Mouse (Mus musculus) adrenal gland, adult 18-20 months (tissue): Measurements from ENCODE around the gene C2cd4c. TPM values are rescaled to one million over a fixed set of nuclear protein-coding genes. Genes with fewer than 3 reads are reported as not detected.

Experiments
- DNase-seq, 2 experiments: peaks; one replicate each; pipeline ENCODE4 v3.0.0; 2021 to 2022; ENCODE audit warnings: low spot score in 2 of 2
- total RNA-seq, 2 experiments: library from RNA; stranded (reverse); gene quantifications; 1 replicate in 1 of 2; 2 replicates in 1 of 2; pipeline ENCODE4 v1.2.3; 2021

C2cd4c gene
- total RNA-seq, 2 experiments from 2014 or later = 0.07 to 0.13 TPM

- no peak for DNase-seq
Measured at GRCm38 (mm10) chr10:79612192-79613135, 1.4 kb downstream of the C2cd4c start.

- no peak for DNase-seq
Measured at GRCm38 (mm10) chr10:79611296-79611695, 2.5 kb downstream of the C2cd4c start.

DNA sequence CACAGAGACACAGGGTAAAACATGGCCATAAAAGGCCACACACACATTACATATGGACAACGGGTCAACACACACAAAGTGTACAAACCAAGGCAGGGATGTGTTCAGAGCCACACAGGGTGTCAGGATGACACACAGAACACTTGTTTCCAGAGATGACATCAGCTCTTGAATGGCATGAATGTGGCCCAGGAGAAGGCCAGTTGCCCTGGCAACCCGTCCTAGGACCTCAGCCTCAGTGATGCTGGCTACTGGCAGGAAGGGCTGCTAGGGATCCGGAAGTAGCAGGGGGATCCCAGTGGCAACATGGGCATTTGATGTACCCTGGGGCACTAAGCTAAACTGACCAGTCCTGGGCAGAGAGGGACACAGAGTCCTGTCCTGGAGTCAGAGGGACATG, 4.5 kb downstream of the C2cd4c start:
- DNase-seq = no peak

DNA sequence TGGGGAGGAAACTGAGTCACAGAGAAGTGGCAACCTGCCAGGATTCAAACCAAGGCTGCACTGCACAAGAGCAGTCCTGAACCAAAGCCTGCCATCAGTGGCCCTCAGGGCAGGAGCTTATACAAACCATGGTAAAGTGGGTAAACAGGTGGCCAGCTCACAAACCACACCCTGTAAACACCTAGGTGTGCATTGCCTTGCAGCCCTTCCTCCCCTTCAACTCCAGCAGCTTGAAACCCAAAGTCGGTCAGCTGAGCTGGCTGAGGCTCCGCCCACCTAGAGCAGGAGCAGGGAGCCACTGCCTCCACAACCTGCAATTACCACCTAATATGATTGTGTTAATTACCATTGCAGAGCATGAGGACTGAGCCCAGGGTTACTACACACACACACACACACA, 5.9 kb downstream of the C2cd4c start:
- no peak for DNase-seq

DNA sequence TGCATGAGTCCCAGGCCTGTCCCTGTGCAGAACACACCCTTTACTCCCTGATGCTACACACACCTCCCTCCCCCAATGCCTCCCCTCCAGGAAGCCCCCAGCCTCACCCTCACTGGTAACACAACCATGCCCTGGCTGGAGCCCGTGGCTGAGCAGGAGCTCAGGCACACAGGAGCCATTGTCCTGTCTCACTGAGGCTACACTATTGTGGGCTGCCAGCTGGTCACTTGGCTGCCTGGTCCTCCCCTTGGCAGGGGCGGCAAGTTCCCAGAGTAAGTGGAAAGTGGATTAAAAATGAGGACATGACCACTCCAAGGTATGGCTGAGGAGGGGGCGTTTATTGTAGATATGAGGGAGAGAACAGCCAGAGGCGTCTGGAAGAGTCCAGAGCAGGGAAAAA, 7.3 kb downstream of the C2cd4c start:
- DNase-seq = no peak

DNA sequence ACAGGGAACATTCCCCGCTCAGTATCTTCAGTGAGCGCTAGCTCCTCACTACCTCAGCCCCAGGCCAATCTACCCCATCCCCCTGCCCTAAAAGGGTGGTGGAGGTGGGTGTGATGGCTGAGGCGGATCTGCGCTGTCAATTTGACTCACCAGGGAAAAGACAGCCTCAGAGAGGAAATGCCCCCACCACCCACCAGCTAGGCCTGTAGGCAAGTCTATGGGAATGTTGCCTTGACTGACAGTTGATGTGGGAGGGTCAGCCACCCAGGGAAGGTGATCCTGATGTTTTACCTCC, 15.9 kb downstream of the C2cd4c start:
- DNase-seq = no peak

GRCm38 (mm10) chr10:79597051-79597935, 16.5 kb downstream of the C2cd4c start:
- no peak for DNase-seq

DNA sequence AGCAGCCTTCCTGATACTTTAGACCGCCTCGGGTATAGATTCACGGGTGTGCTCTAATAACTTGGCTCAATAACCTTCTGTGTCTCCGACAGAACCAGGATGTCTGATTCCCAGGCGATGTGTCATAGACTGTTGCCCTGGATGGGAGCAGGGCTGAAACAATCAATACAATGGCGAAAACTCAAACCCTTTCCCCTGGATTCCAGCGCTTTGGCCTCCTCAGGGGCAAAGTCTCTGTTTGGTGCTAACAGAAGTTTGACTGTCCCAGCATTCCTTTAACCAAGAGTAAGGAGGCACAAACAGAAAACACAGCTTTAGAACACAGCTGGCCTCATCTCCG, 18.3 kb downstream of the C2cd4c start:
- no peak for DNase-seq

DNA sequence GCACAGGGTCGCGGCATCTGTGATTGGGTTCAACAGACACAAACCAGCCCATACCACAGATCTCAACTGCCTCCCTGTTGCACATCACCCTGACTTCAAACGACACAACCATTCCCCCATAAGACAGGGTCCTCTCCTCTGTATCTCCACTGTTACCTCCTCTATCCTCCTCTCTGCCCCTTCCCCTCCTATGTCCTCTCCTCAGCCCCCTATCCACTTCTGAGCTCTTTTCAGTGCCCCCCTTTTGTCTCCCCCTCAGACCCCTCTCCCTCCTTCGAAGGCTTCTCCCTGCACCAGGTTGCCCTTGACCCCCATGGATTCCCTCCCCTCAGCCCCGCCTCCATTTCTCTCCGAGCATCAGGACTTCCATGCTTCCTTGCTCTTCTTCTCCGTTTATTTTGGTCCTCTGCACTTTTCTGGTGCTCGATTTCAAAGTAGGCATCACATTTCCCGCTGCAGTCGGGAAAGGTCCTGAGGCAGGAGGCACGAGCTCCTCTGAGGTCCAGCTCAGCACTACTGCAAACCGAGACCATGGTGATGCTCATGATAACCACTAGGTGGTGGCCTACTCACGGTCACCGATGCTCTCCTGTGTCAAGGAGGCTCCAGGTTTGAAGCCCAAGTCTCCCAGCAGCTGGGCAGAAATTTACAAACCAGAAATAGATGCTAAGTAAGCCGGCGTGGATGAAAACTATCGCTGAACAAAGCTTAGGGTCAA, 18.8 kb downstream of the C2cd4c start:
- peak in 1 of 2 experiments; percentile 48 for DNase-seq

DNA sequence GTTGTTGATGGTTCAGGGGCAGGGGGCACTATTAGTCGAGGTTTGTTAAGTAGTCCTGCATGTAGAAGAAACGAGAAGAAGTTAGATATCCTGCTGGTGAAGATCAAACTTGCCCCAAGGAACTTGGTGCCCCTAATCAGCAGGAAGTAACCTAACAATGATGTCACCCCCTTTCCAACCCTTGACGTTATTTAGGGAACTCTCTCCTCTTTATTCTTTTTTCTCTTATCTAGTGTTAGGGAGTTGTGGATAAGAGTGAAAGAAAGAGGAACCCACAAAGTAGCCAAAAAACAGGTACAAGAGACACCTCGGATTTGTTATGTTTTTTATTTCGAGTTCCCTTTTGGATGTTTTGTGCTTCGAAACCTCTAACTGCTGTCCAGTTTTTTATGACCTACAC, 19.7 kb downstream of the C2cd4c start:
- no peak for DNase-seq

GRCm38 (mm10) chr10:79590702-79591101, 23.1 kb downstream of the C2cd4c start:
- no peak for DNase-seq

DNA sequence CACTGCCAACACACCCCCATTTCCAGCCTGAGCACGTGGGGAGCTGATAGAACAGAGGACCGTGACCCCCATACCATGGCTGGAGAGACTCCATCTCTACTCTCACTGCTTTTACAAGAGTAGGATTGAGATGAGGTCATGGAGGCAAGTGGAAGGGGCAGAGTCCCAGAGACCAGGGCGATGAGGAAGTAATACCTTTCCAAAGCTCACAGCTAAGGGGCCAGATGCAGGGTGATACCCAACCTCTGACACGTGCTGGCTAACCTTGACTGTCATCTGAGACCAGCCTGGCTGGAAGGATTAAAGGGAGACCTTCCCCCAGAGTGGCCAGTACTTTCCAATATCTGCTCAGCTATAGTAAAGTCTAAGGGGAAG, 26.1 kb downstream of the C2cd4c start:
- no peak for DNase-seq

GRCm38 (mm10) chr10:79587061-79587751, 26.6 kb downstream of the C2cd4c start, which contains the start of gene Theg:
Gene Theg, minus strand, starts transcription at chr10:79587331.
- DNase-seq = no peak

GRCm38 (mm10) chr10:79586243-79586642, 27.6 kb downstream of the C2cd4c start:
- DNase-seq = no peak

DNA sequence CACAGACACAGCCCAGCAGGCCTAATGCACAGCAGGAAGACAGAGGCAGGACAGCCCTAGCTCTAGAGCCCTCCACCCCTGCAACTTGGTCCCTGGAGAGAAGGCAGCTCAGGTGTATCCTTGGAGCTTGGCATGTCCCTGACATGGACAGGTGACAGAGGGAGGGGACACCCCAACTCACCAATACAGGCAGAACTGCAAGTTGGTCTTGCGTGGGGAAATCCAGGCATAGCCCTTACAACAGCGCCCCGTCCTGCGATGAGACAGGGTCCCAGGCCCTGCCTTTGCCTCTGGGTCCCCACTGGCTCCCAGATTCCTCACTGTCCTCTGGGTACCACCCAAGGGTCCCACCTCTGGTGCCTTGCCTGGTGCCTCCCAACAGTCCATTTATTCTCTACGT, 28.1 kb downstream of the C2cd4c start:
- no peak for DNase-seq

GRCm38 (mm10) chr10:79585136-79585535, 28.7 kb downstream of the C2cd4c start:
- no peak for DNase-seq

GRCm38 (mm10) chr10:79584426-79584825, 29.4 kb downstream of the C2cd4c start:
- DNase-seq = no peak

- no peak for DNase-seq
Measured at GRCm38 (mm10) chr10:79584021-79584420, 29.8 kb downstream of the C2cd4c start.

DNA sequence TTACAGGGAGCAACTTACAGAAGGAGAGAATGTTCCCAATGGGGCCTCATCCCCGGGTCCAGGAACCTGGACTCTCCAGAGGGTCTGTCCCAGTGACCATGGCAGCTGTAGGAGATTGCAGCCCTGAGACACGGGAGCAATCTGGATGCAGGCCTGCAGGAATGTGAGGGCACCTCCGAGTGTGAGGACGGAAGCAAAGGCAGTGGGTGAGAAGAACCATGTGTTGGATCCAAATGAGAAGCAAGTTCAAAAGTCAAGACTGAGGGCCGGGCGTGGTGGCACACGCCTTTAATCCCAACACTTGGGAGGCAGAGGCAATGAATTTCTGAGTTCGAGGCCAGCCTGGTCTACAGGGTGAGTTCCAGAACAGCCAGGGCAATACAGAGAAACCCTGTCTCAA, 32.3 kb downstream of the C2cd4c start:
- no peak for DNase-seq

GRCm38 (mm10) chr10:79580811-79581210, 33.0 kb downstream of the C2cd4c start:
- no peak for DNase-seq

- DNase-seq = no peak
Measured at GRCm38 (mm10) chr10:79580356-79580755, 33.5 kb downstream of the C2cd4c start.
